Mouse (Mus musculus) bone marrow macrophage, adult 2 months (primary cell): ENCODE results near the gene Eif1. TPM values are rescaled to one million over a fixed set of nuclear protein-coding genes. Genes with fewer than 3 reads are reported as not detected.
"Not testable (repeated sequence)": the region's sequence is repeated elsewhere in the genome, so short reads cannot be mapped to it uniquely, and the experiment has no call there.

ENCODE experiments used
- H3K27ac ChIP-seq: 2 replicates; pipeline ENCODE4 v1.5.1; 2012; ENCODE audit warnings: low read depth, low read length; ENCODE audit not compliant: insufficient read depth
- H3K4me1 ChIP-seq: 2 replicates; pipeline ENCODE4 v1.6.1; 2012; ENCODE audit warnings: low read length; ENCODE audit not compliant: control insufficient read depth, insufficient read depth
- H3K4me3 ChIP-seq: 2 replicates; pipeline ENCODE4 v1.5.1; 2012; ENCODE audit warnings: mild to moderate bottlenecking, low read length, moderate library complexity; ENCODE audit not compliant: insufficient read depth
- CTCF ChIP-seq: IDR thresholded peaks from 2 replicates; pipeline ENCODE4 v1.5.1; 2012; ENCODE audit warnings: low read depth, mild to moderate bottlenecking, low read length, moderate library complexity
- POLR2A ChIP-seq: IDR thresholded peaks from 2 replicates; pipeline ENCODE4 v1.6.1; 2012; ENCODE audit warnings: mild to moderate bottlenecking, low read depth, low read length, borderline replicate concordance
- polyA plus RNA-seq: library from polyadenylated mRNA; stranded (reverse); fragments of >200 nt; gene quantifications from 2 replicates; pipeline ENCODE4 v1.2.4, GENCODE M21; 2012; ENCODE audit not compliant: missing spikeins, insufficient read depth, insufficient read length

The Eif1 gene
- polyA plus RNA-seq, 1 experiment: 922 TPM

DNA sequence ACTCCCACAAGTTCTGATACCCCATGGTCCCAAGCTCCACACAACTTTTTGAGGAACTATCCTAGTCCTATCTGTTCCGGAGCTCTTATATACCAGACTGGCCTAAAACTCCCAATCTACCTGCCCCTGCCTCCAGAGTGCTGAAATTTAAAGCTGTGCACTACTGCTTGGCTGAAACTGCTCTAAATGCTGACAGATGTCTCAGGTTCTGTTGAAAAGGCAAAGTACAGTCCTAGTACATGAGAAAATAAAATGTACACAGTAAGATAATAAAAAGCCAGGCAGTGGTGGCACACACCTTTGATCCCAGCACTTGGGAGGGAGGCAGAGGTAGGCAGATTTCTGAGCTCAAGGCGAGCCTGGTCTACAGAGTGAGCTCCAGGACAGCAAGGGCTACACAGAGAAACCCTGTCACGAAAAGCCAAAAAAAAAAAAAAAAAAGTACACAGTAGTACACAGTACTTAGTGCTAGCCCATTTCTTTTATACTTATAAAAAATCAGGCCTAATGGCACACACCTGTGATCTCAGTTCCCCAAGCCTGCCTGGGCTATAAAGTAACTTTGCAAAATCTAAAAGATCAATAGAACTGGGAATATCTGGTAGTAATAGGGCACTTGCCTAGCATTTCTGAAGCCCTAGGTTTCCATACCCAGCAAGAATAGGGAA, 3.0 kb downstream of the Eif1 start:
- H3K4me1 ChIP-seq: peaks cover 10% of the 10 kb centered on the region
- no peak overlapping the region for H3K27ac ChIP-seq
- H3K4me3 ChIP-seq: no peak overlapping the region
- TF ChIP-seq POLR2A: no peak
- no peak for TF ChIP-seq CTCF

DNA sequence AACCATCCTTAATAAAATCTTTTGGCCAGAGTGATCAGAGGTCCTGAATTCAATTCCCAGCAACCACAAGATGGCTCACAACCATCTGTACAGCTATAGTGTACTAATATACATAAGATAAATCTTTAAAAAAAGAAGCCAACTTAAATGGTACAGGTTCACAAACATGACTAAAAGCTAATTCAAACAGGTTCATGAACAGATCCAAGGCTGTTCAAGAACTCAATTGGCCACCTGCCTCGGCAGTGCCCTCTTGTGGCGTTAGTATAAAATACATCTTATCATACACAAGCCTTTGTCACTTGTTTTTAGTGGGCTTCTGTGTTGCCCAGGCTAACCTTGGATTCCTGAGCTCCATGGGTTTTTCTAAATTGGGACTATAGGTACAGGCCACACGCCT, 3.9 kb downstream of the Eif1 start:
- H3K4me3 ChIP-seq: no peak overlapping the region
- TF ChIP-seq CTCF: no peak
- TF ChIP-seq POLR2A: no peak
- peaks cover 13% of the 10 kb centered on the region for H3K4me1 ChIP-seq
- no peak overlapping the region for H3K27ac ChIP-seq

DNA sequence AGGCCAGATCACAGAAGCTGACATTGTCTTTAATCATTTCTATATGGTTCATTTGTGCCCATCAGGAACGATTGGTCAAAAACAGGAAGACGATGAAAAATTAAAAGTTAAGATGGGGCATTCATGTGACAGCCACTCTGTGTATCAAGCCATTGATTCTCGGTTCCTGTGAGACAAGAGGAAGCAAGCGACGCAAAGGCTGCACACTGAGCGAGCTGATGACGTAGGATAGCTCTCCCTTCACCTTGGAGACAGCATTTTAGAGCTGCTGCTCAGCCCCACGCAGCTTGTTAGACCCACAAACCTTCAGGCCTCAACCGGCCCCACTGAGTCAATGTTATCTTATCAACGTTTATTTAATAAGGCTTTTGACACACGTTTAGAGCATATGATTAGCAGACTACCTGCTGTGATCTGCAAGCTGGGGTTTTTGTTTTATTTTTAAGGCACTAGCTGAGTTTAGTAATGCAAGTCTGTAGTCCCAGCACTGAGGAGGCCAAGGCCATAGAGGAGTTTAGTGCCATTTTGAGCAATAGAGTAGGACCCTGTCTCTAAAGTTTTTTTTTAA, 5.5 kb downstream of the Eif1 start:
- Histone ChIP-seq H3K27ac (no peak overlapping the region), H3K4me1 (peaks cover 9% of the 10 kb centered on the region)
- TF ChIP-seq POLR2A (no peak), CTCF (no peak)

DNA sequence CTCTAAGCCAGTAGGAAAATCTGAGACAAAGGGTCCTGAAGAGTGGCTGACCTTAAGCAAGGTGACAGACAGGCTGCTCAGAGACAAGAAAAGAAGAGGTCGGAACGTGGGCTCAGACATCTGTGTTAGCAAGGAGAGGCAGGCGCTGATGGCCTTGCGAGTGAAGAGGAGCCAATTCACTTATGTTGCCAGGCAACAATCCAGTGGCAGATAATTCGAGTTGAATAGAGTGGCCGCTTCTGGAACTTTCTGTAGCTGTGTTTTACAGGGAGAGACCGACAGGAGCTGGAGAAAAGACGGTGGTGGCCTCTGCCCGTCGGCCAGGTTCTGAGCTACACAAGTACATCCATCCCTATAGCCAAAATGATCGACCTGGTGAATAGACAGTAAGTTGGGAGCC, 7.6 kb downstream of the Eif1 start:
- no peak for TF ChIP-seq CTCF
- no peak for TF ChIP-seq POLR2A
- Histone ChIP-seq H3K27ac (no peak overlapping the region), H3K4me3 (no peak overlapping the region), H3K4me1 (peaks cover 9% of the 10 kb centered on the region)

More for the DNA sequence above, 5.5 kb downstream of the Eif1 start:
- H3K4me3 ChIP-seq: no peak overlapping the region

DNA sequence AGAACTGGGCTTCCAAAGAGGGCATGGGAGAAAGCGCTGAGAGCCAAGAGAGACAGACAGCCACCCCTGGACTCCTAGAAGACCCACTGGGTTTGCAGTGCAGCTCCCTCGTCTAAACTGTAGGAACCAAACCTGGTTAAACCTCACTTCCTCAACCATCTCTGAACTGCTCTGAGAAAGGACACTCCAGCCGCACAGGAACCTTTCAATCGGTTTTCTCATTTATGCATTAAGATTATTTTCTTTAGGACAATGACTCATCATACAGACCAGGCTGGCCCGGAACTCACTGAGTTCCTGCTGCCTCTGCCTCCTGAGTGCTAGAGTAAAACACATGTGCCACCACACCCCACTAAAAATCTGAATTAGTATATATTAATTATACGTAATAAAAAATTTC, 8.1 kb downstream of the Eif1 start:
- Histone ChIP-seq H3K4me1 (peaks cover 9% of the 10 kb centered on the region), H3K27ac (no peak overlapping the region), H3K4me3 (no peak overlapping the region)
- TF ChIP-seq POLR2A (no peak), CTCF (no peak)

DNA sequence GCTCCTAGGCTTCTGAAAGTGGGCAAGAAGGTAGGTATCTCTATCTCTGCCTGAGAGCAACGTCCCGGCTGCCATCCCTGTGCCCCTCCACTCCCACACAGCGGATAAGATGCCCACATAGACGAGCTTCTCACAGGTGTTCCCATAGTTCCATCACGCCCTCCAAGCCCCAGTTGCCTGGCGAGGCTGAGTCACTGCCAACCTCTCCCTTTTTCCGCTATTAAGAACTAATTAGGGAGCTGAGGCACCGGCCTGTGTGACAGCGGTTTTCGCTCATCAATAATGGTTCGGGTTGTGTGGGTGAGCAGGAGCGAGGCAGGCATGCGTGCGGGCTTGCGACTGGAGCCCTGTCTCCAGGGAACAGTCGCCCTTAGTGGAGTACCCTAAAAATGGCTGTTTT, 10.6 kb downstream of the Eif1 start:
- Histone ChIP-seq H3K4me3 (no peak overlapping the region), H3K27ac (no peak overlapping the region), H3K4me1 (peaks cover 9% of the 10 kb centered on the region)
- TF ChIP-seq CTCF: no peak
- no peak for TF ChIP-seq POLR2A

DNA sequence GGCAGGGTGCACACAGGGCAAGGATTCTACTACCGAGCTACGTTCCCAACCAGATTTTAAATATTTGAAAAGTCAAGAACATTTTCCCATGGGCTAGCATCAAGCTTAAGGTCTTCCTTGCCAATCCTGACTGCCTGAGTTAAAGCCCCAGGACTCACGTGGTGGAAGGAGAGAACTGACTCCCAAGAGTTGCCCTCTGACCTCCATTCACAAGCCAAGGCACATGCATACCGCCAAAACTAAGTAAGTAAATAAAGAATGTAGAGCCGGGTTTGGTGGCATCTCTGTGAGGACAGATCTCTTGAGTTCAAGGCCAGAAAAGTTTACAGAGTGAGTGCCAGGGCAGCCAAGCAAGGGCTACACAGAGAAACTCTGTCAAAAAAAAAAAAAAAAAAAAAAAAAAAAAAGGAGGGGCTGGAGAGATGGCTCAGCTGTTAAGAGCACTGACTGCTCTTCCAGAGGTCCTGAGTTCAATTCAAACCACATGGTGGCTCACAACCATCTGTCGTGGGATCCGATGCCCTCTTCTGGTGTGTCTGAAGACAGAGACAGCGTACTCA, 11.2 kb downstream of the Eif1 start:
- not testable (repeated sequence) for H3K4me1 ChIP-seq, H3K27ac ChIP-seq, H3K4me3 ChIP-seq

DNA sequence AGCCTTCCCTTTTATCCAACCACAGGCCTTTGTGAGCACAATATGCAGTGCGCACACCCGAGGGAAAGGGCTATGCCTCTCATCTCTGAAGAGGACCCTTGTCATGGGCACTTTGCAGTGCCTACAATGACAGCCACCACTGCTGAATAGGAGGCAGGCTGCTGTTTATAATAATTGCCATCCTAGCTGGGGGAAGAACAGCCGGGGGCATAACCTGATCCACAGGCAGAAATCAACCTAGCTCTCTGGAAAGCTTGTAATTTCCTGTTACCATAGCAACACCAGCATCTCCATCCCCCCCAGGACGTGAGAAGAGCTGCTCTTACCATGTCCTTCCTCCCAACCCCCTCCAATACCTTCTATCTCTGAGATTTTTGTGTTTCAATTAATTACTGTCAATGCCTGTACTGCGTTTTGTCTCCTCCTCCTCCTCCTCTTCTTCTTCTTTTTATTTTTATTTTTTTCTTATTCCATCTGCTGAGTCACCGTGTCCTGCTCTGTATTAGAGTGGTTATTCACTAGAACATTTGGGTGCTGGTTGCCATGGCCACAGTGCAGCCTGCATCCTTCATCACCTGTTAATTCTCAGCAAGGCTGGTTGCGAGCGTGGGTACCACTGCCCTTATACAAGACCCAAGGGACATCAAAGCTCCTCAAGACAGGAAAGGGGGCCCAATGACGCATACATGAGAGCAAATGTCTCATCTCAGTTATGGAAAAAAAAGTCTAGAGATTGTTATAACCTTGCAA, 13.3 kb downstream of the Eif1 start:
- H3K27ac ChIP-seq: no peak overlapping the region
- no peak overlapping the region for H3K4me3 ChIP-seq
- peaks cover 2% of the 10 kb centered on the region; the same call in 1 of the 2 replicates for H3K4me1 ChIP-seq
- TF ChIP-seq POLR2A (no peak), CTCF (no peak)

DNA sequence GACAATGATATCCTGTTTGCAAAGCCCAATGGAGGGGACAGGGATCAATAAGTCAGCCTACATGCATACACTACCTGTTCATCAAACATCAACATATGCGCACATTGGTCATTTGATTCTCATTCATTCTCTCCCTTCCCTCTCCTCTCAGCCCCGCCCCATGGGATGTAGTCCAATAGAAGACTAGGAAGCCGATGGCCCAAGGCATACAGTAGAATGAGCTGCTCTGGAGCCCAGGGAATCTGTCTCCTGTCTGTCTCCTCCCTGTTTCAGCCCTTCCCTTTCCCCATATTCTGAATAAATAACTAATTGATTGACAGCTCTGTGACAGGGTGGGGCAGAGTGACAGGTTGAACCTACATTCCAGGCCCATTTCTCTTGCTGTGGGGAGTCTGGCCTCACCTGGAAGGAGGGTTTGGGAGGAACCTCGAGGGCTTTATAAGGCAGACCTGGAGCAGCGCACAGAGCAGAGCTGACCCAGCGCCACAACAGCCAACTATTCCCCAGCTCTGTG, 14.3 kb downstream of the Eif1 start, which contains the start of gene Gast:
Gene Gast (plus strand): TSS at position 464 of the 514 bp plus-strand sequence.
- no peak for TF ChIP-seq POLR2A
- no peak for TF ChIP-seq CTCF
- no peaks in the 10 kb centered on the region for H3K4me1 ChIP-seq
- H3K27ac ChIP-seq: no peak within 1 kb of the TSS
- no peak within 1 kb of the TSS for H3K4me3 ChIP-seq

DNA sequence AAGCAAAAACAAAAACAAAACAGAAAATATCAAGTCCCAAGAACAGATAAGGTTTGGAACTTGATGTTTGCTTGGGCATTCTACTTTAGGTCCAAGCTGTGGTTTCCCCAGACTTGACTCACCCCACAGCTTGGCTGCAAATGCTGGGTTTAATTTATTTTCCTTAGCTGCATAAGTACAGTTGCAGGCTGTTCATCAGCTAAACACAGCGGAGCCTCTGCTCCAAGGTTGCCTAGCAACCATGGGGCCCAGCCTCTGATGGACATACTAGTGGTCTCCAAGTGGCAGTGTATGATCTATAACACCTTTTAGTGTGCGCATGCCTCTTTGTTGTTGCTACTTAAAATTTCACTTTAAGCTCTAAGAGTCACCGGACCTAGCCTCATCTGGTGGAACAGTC, 16.0 kb downstream of the Eif1 start:
- no peak for TF ChIP-seq CTCF
- no peak for TF ChIP-seq POLR2A
- H3K4me1 ChIP-seq: no peaks in the 10 kb centered on the region
- H3K4me3 ChIP-seq: no peak overlapping the region
- no peak overlapping the region for H3K27ac ChIP-seq
